Mouse (Mus musculus): ENCODE measurements around the gene Osbpl8. TPM values are rescaled to one million over a fixed set of nuclear protein-coding genes. Genes with fewer than 3 reads are reported as not detected.
A peak's percentile ranks its signal among the peaks of the same experiment; 100 is the strongest.

The Osbpl8 gene
- polyA plus RNA-seq (2012; rRNA removed): 17.1 and 17.6 TPM in 2 replicates

DNA sequence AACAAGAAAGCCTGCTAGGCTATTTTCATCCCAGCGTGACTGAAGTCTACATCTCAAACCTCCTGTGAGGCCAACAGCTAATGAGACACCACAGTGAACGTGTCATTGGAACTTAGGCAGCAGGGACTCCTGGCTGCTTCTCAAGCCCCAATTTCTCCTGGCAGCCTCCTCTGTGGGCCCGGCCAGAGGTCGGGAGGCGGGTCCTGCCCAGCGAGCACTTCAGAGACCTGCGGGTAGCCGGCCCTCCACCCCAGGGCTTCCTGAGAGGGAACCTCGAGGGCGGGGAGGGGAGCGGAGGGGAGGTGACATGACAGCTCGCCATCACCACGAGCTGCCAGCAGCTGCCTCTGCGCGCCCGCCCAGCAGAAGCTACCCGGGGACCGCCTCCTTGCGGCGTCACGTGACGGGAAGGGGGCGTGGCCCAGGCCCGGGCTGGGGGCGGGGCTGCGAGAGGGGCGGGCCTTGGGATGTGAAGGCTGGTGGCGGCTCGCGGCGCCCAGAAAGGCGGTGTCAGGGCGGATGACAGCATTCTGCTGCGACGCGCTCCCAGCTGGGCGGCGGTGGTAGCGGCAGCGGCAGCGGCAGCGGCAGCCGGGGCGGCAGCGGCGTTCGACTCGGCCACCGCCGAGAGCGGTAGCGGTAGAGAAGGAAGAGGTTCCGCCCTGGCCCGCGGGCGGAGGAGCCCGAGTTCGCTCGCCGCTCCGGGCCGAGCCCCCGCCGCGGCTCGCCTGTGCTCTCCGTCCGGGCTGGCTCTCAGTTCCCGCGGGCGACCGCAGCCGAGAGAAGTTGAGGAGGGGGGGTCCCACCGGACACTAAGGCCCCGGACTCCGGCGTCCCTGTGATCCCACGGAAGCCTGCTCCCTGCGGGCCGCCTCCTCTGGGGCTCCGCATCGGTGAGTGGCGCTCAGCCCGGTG, at the start of gene Osbpl8:
Osbpl8 (plus strand) TSS at position 449 of the 915 bp plus-strand sequence.
- peak; percentile 99 for DNase-seq
- H3K4me1 ChIP-seq (ENCODE audit: control insufficient read depth, insufficient read depth, low read length): peaks cover 4% of the 10 kb centered on the region; the same call in 1 of the 2 replicates
- WGBS: under 1% methylated on average over 81 of the region's 84 CpGs
- H3K4me3 ChIP-seq (ENCODE audit: insufficient read depth, low read depth, low read length): peak within 1 kb of the TSS; percentile 96
- TF ChIP-seq POLR2A (IDR thresholded peaks at IDR 0.05; ENCODE audit: low read depth, low read length) (peak; percentile 94), CTCF (conservative IDR thresholded peaks at IDR 0.05; ENCODE audit: insufficient read depth, insufficient read length, low read depth, low read length) (no peak)
- no peaks in the 10 kb centered on the region for H3K27me3 ChIP-seq (replicated peaks; ENCODE audit: control insufficient read depth, insufficient read depth, low read length)
- H3K36me3 ChIP-seq (ENCODE audit: control insufficient read depth, insufficient read depth, low read length): no peaks in the 10 kb centered on the region
- peak within 1 kb of the TSS; percentile 88 for H3K27ac ChIP-seq (ENCODE audit: insufficient read depth, low read depth, low read length)

DNA sequence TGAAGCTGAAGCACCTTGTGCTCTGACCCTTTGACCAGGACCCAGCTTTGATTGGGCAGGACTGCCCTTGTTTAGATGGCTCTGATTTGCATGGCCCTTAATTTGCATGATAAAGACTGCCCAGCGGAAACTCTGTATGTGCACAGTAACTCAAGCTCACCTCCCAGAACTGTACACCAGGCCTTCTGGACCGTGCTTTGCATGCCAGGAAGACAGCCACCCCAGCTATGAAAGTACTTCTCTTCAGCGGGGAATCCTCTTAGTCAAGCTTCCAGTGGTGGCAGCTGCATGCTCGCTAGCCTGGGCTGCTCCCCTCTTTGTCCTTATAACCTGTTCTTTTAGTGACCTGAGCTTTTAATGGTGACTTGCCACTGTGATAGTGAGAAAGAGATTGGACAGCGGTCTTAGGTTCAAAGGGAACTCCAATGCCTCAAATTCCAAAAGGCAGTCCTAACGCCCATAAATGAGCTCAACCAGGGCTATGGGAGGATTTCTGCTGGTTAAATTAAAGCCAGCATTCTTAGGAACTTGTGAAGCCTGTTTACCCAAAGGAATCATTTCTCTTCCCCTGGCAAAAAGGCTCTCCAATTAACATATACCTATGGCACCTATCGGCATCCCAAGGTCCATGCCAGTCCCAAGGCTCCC, 47.2 kb upstream of the Osbpl8 start:
- Histone ChIP-seq H3K27ac (ENCODE audit: insufficient read depth, low read depth, low read length) (peak overlapping the region; percentile 96), H3K4me1 (ENCODE audit: control insufficient read depth, insufficient read depth, low read length) (peaks cover 18% of the 10 kb centered on the region; the same call in 1 of the 2 replicates), H3K27me3 (replicated peaks; ENCODE audit: control insufficient read depth, insufficient read depth, low read length) (no peaks in the 10 kb centered on the region), H3K4me3 (ENCODE audit: insufficient read depth, low read depth, low read length) (no peak overlapping the region), H3K36me3 (ENCODE audit: control insufficient read depth, insufficient read depth, low read length) (no peaks in the 10 kb centered on the region)
- no peak for TF ChIP-seq CTCF (conservative IDR thresholded peaks at IDR 0.05; ENCODE audit: insufficient read depth, insufficient read length, low read depth, low read length)
- no peak for TF ChIP-seq POLR2A (IDR thresholded peaks at IDR 0.05; ENCODE audit: low read depth, low read length)
- 40% methylated on average over 7 of the region's 7 CpGs for WGBS
- peak; percentile 89 for DNase-seq

GRCm38 (mm10) chr10:111118292-111118691, 46.3 kb upstream of the Osbpl8 start:
- Histone ChIP-seq H3K36me3 (ENCODE audit: control insufficient read depth, insufficient read depth, low read length) (no peaks in the 10 kb centered on the region), H3K4me1 (ENCODE audit: control insufficient read depth, insufficient read depth, low read length) (peaks cover 18% of the 10 kb centered on the region; the same call in 1 of the 2 replicates), H3K27ac (ENCODE audit: insufficient read depth, low read depth, low read length) (peak overlapping the region; percentile 96), H3K27me3 (replicated peaks; ENCODE audit: control insufficient read depth, insufficient read depth, low read length) (no peaks in the 10 kb centered on the region), H3K4me3 (ENCODE audit: insufficient read depth, low read depth, low read length) (no peak overlapping the region)
- WGBS: 58% methylated on average over 9 of the region's 9 CpGs
- peak; percentile 47 for DNase-seq
- no peak for TF ChIP-seq CTCF (conservative IDR thresholded peaks at IDR 0.05; ENCODE audit: insufficient read depth, insufficient read length, low read depth, low read length)
- no peak for TF ChIP-seq POLR2A (IDR thresholded peaks at IDR 0.05; ENCODE audit: low read depth, low read length)

DNA sequence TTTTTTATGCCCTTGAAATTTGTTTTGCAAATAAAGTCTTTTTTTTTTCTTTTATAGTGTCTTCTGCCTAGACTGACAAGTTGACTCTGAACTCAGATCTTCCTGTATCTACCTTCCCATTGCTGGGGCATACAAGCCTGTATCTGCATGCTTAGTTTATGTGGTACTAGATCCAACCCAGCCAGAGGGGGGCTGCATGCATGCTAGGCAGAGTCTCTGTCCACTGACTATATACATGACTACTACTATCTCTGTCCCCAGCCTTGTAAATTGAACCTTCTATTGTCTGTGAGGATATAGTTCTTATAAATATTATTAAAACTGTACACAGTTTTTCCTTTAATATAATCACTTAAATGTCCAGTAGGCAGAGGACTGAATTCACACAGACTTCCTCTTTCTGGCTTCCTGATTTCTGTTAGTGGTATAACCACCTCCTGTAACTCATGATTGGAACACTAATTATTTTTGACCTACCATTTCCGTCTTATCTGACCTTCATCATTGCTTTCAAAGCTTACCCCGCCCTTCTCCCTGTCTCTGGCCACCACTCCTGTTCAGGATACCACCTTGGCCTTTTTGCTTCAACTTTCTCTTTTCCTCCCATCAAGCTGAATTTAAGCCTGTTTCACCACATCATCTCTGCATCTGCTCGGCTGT, 45.4 kb upstream of the Osbpl8 start:
- WGBS: 35% methylated on average over 3 of the region's 3 CpGs
- H3K4me1 ChIP-seq (ENCODE audit: control insufficient read depth, insufficient read depth, low read length): peaks cover 18% of the 10 kb centered on the region; the same call in 1 of the 2 replicates
- H3K4me3 ChIP-seq (ENCODE audit: insufficient read depth, low read depth, low read length): no peak overlapping the region
- TF ChIP-seq POLR2A (IDR thresholded peaks at IDR 0.05; ENCODE audit: low read depth, low read length) (no peak), CTCF (conservative IDR thresholded peaks at IDR 0.05; ENCODE audit: insufficient read depth, insufficient read length, low read depth, low read length) (no peak)
- H3K27me3 ChIP-seq (replicated peaks; ENCODE audit: control insufficient read depth, insufficient read depth, low read length): no peaks in the 10 kb centered on the region
- no peak for DNase-seq
- H3K27ac ChIP-seq (ENCODE audit: insufficient read depth, low read depth, low read length): peak overlapping the region; percentile 97
- no peaks in the 10 kb centered on the region for H3K36me3 ChIP-seq (ENCODE audit: control insufficient read depth, insufficient read depth, low read length)

DNA sequence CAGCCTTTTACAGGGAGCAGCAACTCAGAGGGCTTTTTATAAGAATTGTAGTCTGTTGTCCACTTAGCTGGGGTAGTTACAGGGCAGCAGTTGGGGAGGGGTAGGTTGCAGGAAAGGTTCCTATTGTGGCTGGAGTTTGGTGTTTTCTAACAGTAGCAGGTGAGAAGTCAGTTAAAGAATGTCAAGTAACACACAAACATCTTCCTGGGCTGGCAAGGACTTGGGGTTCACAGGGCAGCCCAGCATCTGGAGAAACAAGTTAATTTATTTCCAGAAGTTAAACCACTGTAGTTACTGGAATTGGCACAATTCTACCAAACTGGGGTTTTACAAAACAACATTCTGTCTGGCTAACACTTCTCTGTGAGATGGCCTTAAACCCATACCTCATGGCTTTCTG, 44.8 kb upstream of the Osbpl8 start:
- H3K4me1 ChIP-seq (ENCODE audit: control insufficient read depth, insufficient read depth, low read length): peaks cover 18% of the 10 kb centered on the region; the same call in 1 of the 2 replicates
- peak; percentile 92 for DNase-seq
- H3K27ac ChIP-seq (ENCODE audit: insufficient read depth, low read depth, low read length): peak overlapping the region; percentile 97
- no peak overlapping the region for H3K4me3 ChIP-seq (ENCODE audit: insufficient read depth, low read depth, low read length)
- no peaks in the 10 kb centered on the region for H3K36me3 ChIP-seq (ENCODE audit: control insufficient read depth, insufficient read depth, low read length)
- TF ChIP-seq POLR2A (IDR thresholded peaks at IDR 0.05; ENCODE audit: low read depth, low read length) (no peak), CTCF (conservative IDR thresholded peaks at IDR 0.05; ENCODE audit: insufficient read depth, insufficient read length, low read depth, low read length) (no peak)
- no peaks in the 10 kb centered on the region for H3K27me3 ChIP-seq (replicated peaks; ENCODE audit: control insufficient read depth, insufficient read depth, low read length)

GRCm38 (mm10) chr10:111122864-111123398, 41.6 kb upstream of the Osbpl8 start:
- peaks cover 16% of the 10 kb centered on the region; the same call in 1 of the 2 replicates for H3K4me1 ChIP-seq (ENCODE audit: control insufficient read depth, insufficient read depth, low read length)
- H3K27me3 ChIP-seq (replicated peaks; ENCODE audit: control insufficient read depth, insufficient read depth, low read length): no peaks in the 10 kb centered on the region
- no peaks in the 10 kb centered on the region for H3K36me3 ChIP-seq (ENCODE audit: control insufficient read depth, insufficient read depth, low read length)
- TF ChIP-seq CTCF (conservative IDR thresholded peaks at IDR 0.05; ENCODE audit: insufficient read depth, insufficient read length, low read depth, low read length) (no peak), POLR2A (IDR thresholded peaks at IDR 0.05; ENCODE audit: low read depth, low read length) (no peak)
- H3K27ac ChIP-seq (ENCODE audit: insufficient read depth, low read depth, low read length): no peak overlapping the region
- H3K4me3 ChIP-seq (ENCODE audit: insufficient read depth, low read depth, low read length): no peak overlapping the region
- DNase-seq: no peak
- WGBS: 70% methylated on average over 10 of the region's 10 CpGs
